Mouse (Mus musculus): Measurements from ENCODE around the gene Rasa3.
A peak's percentile ranks its signal among the peaks of the same experiment; 100 is the strongest.

Gene Rasa3

DNA sequence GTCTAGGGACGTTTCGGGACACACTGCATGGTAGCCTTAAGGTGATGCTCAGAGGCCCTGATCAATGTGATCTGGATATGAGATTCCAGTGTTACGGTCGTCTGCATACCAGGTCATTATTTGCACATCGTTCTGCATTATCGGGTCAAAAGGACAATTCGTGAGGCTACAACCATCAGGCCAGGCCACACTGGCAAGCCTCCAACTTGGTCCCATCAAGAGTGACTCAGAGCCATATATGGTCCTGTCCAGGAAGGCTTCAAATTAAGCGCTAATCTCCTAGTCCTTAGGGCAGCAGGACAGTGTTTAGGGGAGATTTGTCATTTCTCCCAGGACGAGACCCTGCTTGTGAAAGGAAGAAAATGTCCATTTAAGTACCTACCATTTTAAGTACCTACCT lies 63.3 kb downstream of the Rasa3 start:
- DNase-seq: no peak

DNA sequence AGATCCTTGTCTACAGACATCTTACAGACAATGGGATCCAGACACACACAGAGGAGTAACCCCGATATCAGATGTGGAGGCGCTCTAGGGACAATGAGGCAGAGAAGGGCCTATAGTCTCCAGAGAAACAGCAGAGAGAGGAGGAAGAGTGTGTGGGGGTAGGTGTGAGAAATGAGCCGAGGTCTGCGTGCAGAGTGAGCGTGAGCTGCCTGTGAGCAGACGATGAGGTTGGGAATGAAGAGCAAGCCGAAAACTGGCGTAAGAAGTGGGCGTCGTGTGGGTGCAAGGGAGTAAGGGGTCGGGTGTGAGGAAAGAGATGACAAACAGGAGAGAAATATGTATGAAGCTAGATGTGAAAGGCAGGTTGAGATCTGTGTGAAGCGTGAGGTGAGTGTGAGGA lies 65.7 kb downstream of the Rasa3 start:
- no peak for DNase-seq

DNA sequence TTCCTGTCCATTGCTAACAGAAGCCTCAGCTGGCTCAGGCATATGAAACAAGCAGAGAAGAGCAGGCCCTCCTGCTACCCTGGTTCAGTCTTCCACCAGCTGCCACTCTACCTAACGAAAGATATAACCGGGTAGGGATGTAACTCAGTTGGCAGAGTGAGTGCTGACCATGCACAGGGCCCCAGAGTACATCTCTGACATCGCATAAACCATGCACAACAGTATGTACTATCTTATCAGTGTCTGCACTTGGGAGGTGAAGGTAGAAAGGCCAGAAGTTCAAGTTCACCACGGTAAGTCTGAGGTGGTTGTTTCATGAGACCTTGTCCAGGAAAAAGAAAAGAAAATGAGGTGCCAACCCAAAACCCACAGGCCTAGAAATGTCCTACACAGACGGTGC lies 67.4 kb downstream of the Rasa3 start:
- no peak for DNase-seq

DNA sequence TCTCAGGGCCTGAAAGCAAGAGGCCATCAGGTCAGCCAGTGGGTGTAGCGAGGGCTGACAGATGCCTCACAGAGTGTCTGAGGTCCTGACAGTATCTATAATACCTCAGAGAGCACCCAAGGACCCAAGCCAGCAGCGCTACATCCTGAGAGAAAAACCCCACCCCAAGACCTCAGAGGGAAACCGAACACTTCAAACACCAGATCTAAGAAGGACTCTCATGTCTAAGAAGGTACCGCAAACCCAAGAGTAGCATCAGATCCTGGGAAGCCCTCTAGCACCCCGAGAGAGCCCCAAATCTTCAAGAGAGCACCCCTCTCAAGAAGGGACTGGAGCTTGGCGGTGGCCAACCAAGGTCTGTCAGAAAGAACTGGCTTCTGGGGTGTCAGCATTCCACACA lies 68.5 kb downstream of the Rasa3 start:
- no peak for DNase-seq

DNA sequence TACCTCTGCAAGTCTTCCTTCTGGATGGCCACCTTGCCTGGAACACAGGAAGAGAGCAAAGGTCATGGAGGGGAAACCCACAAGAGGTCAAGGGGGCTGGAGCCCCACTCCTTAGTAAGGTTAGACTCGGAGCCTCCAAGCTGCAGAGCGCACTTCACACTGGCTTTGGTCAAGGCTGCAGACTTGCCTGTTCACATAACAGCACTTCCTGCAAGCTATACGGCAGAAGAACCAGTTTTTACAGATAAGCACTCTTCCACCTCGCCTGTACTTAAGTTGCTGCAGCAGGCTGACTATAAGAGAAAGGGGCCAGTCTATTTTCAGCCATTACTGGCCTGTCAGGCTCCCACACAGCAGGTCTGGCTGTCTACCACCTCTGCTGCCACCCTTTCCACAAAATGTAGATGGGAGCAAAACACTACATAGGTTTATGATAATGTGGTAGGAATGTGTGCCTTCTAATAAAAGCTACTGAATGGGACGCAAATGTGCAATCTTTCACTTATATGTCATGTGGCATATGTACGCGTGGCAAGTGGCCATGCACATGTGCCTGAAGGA lies 71.4 kb downstream of the Rasa3 start:
- DNase-seq: no peak

DNA sequence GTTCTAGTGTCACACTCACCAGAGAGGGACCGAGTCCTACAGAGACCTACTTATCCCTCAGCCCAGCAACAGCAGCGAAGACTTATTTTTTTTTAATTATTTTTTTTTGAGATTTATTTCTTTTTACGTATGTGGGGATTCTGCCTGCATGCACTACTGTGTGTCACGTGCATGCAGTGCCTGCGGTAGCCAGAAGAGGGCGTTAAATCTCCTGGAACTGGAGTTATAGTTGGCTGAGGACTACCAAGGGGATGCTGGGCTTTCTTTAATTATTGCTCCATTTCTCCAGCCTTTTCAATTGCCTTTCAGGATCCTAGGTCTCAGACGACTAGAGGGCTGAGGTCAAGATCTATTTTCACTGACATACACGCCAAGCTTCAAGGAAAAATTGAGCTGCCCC lies 74.8 kb downstream of the Rasa3 start:
- peak; percentile 69 for DNase-seq

DNA sequence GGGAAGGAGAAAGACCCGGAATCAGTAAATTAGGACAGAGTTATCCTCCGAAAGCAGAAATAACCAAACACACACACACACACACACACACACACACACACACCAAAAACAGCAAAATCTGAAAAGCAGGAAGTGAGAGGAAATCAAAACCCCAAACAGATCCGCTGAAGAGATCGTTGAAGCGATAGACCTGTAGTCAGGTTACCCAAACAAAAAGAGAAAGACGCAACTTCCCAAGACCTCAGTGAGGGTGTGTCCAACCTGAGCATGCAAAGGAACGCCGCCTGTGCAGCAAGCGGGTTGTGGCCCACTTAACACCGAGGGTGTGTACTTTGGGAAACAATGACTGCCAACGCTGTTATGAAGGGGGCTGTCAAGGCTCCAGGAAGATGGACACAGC lies 76.2 kb downstream of the Rasa3 start:
- DNase-seq: no peak

DNA sequence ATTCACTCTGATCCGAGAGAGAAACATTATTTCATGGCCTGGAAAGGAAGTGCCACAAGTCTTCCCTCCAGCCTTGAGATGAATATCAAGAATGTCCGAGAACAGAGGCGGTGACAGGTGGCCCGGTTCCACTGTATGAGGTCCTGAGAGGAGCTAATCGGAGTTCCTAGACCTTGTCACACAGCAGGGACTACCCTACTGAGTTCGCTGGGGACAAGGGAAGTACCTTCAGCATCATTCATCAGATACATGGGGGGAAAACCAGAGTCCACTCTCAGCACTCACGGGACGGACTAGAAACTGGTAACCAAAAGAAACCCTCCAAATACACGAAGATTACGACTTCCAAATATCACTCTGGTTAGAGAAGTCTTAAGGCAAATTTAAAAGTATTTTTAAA lies 76.7 kb downstream of the Rasa3 start:
- no peak for DNase-seq

DNA sequence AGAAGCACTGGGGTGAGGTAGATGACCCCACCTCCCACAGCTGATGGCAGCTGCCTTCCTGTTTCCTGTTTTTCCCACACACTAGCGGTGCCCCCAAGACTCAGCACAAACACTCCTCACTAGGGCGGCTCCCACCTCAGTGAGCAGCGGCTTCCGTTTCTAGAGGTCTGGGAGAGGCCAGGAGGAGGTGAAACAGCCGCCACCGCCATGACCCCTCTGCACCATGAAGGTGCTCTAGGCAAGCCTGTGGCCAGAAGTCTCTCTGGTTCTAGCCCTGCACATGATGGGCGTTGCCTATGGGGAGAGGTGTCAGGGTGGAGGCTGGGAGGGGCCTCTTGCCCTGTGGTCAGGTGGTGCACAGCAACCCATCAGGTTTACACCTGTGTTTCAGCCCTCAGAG lies 77.2 kb downstream of the Rasa3 start:
- DNase-seq: no peak

DNA sequence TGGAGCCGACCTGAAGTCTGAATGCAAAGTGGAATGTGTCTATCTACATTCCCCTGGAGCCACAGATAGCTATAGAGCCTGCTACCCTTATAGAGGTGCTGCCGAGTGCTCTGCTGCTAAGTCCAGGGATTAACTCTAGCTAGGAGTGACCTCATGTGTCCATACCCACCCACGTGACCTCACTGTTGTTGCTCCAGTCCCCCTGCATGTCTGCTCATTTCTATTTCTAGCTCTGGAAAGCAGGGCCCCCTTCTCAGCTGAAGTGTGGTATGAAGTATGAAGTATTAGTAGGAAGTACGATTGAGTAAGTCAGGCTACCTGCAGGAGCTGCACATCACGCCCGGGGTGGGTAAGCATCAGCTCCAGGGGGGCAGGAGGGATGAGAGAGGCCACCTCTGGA lies 79.6 kb downstream of the Rasa3 start:
- DNase-seq: no peak

DNA sequence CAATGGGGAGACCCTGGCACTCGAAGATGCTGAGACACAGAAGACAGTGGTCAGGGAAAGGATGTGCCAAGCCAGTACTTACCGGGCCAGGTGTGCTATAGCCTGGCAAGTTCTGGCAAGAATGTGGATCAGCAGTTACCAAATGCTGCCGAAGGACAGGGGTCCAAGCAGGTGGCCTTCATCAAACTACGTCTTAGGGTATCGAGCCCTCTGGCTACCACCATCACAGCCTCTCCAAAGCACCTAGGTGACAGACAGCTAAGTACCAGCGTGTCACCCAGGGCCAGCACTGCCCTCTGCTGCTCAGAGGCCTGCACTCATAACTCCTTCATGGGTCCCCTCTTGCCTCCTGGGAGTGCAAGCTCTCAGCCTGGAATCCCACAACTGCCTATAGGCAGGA lies 81.5 kb downstream of the Rasa3 start:
- no peak for DNase-seq

DNA sequence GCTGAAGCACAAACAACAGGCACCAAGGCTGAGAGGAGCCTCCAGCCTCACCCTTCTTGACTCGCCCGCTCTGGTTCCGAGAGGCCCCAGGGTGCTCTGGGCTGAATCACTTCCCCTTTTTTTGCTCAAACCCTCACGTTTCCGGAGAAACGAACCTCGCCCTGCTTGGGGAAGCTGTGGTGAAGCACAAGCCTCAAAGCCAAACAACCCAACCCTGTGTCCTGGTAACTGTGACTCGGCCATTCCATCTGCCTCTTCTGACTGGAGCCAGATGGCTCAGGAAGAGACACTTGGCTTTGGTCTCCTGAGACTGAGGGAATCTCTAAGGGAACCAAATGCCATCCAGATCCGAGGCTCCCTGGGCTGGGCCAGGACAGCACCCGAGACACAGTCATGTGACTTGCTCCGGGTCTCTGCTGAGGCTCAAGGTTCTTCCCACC lies 82.5 kb downstream of the Rasa3 start:
- no peak for DNase-seq

DNA sequence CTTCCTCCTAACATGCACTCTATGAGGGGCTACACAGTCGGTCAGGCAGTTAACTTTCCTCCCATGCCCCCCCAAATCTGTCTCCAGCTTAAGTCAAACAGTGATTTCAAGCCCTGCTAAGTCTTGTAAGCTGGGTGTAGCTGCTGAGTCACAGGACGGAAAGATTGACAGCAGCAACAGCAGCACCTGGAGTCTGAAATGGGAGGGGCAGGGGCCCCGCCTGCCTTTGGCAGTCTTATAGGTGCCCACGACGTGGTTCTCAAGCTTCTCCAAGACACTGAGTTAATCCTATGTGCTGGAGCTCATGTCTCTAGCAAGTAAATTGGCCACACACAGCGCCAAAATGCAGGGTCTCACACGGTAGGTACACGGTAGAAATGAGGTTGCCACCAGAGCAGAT lies 84.1 kb downstream of the Rasa3 start:
- no peak for DNase-seq

DNA sequence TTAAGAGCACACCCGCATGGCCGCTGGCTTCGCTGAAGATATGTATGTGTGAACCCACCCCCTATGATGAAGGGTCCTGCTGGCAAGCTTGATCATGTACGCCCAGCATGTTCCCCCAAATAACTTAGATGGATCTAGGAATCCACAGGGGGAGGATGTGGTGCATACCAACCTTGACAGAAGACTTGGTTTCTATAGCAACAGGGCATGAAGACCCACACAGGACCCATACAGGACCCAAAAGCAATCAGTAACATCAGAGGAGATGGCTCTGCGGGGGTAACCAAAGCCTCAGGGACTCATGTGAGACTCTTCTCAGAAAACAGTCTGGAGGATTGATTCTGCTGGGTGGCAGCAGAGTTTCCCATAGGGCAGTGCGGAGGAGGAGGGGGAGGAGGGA lies 86.2 kb downstream of the Rasa3 start:
- no peak for DNase-seq

DNA sequence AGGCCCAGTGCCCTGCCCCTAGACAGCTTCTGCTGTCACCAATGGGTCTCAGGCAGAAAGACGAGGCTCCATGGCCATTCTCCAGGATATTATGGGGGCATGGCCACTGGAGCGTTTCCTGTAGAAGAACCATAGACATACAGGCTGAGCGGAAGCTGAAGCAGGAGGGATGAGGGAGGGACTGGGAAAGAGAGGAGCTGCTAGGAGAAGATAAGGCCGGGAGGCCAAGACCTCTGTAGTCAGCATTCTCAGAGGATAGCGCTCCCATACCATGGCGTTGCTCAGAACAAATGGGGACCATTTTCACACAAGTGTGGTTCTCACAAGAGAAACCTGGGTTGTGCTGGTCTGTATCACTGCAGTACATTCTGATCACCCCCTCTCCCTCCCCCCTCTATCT lies 88.3 kb downstream of the Rasa3 start:
- DNase-seq: no peak

DNA sequence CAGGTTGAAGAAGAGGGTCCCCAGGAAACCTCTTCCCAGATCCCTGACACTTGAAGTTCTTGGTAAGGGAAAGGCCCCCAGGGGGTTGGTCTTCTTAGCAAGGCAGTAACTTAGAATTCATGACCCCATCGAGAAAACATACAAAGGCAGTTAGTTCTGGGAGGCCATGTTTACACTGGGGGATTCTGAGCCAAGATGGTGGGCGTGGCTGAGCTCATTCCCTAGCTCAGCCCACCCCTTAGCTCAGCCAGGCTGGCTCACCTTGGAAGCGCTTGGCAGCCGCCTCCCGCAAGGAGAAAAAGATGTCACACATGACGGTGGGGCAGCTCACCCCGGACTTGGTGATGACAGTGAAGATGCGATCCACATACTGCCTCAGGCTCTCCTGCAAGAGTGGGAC lies 92.8 kb downstream of the Rasa3 start:
- no peak for DNase-seq

DNA sequence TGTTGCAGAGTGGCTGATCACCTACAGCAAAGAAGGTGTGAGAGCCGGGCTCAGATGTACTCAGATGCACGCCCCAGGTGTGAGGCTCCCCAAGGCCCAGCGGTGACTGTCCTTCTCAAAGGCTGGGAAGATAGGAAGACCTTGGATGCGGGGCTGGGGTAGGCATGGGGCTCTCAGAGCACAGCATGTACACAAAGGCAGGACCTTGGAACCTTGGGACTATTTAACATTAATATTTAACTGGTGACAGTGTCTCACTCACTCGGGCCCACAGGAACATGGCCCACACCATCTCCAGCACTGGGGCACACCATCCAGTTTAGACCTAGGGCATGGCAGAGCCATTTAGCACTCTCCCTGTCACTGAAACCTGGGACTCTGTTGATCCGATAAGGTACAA lies 99.5 kb downstream of the Rasa3 start:
- DNase-seq: no peak

DNA sequence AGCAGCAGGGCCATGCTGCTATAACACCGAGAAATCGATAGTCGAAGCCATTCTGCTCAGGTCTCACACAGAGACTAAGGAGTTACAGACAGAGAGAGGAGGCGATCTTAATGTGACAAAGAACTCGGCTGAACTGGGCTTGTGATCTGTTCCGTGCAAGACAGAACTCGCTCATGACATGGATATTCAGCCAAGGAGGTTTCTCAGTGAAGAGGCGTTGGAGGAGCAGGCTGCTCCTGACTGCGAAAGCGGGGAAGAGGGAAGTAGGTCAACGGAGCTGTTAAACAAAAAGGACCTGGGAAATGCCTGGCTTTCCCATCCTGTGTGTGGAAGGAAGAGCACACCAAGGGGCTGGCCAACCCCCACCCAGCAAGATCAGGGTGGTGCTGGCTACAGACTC lies 105.4 kb downstream of the Rasa3 start:
- DNase-seq: no peak

DNA sequence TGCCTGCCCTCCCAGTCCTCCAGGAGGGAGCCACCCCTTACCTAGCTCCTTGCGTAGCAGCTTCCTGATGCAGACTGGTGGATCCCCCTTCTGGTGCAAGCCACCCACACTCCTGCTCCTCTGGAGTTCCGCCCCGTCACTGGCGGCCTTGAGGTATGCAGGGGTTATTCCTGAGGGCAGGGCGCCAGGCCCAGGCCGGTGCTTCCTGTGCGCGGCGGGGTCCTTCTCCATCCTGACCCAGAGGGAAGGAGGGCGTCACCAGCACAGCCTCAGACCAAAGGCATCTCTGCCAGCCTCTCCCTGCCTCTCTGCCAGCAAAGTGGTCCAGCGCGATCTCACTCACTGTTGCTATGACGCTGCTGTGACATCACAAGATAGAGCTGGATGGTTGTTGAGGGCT lies 115.3 kb downstream of the Rasa3 start, which contains the start of gene 1700029H14Rik:
Gene 1700029H14Rik, minus strand, starts transcription at position 344 of the 400 bp plus-strand sequence.
- no peak for DNase-seq

DNA sequence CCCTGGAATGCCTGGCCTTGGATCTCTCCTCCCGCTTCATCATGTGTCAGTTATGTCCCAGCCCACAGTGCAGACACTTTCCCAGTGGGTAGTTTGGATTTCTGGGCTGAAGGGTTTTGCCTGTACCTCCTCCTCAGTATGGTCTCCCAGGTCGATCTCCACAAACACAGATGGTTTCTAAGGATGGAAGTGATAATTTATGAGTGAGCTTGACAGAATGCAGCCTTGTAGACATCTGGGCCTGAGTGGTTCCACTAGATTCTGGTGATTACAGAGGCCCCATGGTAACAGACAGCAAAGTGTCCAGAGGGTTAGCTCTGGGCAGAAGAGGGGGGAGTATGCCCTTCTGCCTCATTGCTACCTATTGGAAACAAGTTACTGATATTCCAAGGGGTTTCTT lies 119.9 kb downstream of the Rasa3 start:
- DNase-seq: no peak

DNA sequence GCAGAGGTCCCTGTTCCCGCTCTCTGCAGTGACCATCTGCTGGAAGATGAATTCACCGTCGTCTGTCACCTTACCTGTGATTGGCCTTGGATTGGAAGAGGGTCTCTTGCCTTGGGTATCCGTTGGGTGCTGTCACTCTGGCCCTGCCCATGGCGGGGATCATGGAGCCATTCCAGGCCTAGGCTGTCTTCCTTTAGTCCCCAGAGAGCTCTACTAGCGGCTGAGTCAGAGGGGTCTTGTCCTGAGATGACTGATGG lies 125.9 kb downstream of the Rasa3 start:
- DNase-seq: no peak

DNA sequence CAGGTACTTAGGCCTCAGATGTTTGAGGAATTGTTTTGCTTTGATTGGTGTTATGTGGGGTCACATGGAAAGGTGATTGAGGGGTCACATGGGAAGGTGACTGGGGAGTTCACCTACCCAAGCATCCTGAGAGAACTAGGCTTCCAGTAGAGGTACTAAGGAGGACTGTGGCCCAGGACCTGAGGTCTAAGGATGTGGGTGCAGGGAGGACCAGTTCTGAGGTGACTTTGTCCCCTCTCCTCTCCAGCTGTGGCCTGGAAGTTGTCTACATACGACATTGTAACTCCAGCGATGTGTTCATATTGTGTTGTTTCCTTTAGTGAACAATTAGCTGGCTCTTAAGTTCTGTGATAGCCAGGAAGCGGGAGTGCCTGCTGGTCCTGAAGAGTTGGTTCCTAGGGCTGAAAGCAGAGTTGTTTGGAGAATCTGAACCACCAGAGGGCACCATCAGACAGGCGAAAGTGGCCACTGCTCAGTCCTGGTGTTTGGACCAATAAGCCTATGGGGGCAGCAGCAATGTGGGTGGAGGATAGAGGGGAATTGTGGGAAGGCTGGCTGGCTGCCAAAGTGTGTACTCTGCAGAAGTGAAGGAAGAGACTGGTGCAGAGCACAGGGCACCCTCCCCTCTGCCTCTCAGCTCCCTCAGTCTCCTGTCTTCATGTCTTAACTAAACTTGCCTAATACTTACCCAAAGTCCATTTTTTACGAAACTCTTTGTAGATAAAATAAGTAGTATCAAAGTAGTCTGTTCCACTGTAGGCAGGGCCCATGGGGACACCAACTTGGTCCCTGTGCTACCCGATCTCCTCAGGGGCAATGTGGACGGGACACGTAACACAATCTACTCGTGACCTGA lies 126.5 kb downstream of the Rasa3 start:
- peak; percentile 97 for DNase-seq

DNA sequence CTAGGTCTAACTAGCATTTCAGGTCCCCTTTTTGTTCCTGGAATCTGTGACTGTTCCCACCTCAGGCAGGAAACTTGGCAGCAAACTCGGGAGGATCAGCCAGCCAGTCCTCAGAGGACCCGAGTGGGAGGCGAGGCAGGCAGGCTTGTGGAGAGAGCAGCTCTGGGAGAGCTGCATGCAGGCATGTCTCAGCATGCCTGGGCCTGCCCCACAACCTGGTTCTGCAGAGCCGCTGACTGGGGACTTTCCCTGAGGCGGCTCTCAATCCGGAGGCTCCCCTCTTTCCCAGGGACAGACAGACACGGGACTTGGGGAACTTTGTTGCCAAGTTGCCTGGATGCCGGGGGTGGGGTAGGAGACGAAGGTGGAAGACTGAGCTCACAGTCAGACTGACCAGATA lies 128.6 kb downstream of the Rasa3 start:
- DNase-seq: peak; percentile 48

DNA sequence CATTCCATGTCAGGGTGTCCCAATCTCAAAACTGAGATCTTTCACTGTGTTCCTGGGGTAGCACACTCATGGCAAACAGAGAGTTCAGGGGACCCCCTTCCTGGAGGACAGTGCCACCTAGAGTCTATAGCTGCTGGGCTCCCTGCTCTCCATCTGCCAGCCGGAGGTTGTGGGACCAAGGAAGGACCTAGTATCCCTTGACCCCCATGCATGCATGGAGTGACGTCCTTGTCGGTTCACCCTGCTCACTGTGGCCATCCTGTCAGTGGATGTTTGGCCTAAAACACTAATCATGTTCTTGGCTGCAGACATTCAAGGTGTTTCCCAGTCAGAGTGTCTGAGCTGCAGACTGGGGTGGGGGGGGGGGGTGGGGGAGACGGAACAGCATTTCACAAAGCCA lies 129.2 kb downstream of the Rasa3 start:
- peak; percentile 36 for DNase-seq

DNA sequence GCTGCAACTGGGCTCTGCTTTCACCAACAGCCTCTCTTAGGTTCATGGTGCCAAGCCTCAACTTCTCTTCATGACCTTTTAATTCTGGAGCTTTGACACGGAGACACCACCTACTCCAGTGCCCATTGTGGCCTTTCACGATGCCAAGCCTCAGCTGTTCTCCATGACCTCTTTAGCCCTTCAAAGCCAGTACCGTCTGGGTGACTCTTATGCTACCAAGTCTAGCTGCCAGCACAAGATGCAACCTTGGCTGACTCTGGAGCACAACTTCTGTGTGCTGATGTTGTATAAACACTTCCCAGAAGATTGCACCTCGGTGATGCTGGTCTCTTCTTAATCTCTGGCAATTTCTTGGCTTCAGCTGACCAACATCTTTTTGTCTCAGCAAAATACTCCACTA lies 131.0 kb downstream of the Rasa3 start:
- no peak for DNase-seq
